Mouse (Mus musculus) natural killer cell, adult 2 months (primary cell): ENCODE data around the gene Ogfod2.

Experiments used
- DNase-seq, 2 experiments: peaks; one replicate each; pipeline ENCODE4 v3.0.0; 2022; ENCODE audit warnings: low spot score in 2 of 2

Gene Ogfod2

DNA sequence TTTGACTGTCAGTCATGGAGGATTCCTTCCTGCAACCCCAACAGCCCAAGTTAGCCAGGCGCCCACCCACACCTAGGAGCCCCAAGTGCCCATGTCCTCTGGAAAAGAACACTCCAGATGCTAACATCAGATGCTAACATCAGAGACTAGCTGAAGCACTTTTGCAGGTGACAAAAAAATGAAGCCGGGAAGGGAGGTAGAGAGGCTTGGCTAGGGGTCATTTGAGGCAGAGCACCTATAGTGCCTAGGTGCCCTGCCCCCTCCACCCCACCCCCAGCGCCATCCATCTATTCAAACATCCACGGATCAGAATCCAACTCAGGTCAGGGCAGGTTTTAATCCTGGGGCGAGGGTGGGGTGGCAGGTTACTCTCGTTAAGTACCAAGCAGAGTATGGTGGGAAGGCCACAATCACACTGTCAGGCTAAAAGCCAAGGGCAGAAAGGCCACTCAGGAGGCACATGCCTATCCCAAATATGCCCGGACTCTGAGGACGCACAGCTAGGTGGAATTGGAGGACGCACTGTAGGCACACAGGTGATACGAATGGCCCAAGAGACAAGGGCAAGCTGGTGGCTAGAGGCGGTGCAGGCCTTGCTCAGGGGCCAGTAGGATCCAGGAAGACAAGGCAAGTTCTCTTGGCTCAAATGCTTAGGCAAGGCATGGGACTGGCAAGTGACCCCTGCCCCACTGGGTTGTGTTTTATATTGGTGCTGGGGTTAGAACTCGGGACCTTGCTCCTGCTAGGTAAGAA lies 18.1 kb upstream of the Ogfod2 start:
- no peak for DNase-seq

DNA sequence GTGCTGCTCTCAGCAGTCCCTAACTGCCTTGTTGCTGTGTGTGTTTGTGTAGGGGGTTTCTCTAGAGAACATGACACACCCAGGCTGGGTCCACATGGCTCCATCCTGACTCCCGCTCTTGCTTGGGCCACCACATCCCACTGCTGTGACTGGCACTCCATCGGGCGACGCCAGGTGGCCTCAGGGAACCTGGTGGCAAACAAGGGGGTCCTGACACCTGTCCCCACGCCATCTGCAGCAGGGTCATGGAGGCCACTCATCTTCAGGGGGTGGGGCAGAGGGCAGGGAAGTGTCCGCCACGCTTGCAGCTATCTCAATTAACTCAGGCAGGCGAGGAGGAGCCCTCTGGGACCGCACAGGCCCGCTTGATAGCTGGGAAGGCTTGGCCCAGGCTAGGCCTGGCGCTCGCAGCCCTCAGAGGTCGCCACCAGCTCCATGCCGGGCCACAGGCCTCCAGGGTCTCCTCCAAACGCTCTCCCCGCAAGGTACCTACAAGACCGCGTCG lies 17.0 kb upstream of the Ogfod2 start:
- DNase-seq = no peak

DNA sequence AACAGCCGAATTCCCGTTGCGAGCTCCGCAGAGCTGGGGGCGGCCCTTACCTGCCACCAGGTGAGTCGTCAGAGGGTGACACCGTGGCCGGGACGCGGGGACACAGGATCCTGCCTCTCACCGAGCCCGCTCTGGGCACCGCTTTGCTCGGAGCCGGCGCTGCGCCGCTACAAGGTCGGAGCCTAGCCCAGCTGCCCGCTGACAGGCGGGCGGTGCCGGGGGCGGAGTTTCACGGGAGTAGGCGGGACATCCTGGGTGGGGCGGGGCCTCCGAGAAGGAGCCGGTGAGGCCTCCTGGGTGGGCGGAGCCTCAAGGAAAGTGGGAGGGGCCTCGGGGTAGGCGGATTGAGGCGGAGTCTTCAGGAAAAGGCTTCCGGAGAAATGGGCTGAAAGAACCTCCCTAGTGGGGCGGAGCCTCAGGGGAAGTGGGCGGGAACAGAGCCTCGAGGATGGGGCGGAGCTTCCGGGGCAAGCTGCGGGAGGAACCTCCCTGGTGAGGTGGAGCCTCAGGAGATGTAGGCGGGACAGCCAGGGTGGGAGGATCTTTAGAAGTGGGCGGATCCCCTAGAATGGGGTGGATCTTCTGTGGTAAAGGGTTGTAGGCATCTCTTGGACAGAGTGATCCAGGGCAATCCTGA lies 16.4 kb upstream of the Ogfod2 start, which contains the start of gene Abcb9:
Gene Abcb9 (minus strand): TSS at position 203 of the 637 bp plus-strand sequence.
- DNase-seq = peak; percentile 99 to 100

DNA sequence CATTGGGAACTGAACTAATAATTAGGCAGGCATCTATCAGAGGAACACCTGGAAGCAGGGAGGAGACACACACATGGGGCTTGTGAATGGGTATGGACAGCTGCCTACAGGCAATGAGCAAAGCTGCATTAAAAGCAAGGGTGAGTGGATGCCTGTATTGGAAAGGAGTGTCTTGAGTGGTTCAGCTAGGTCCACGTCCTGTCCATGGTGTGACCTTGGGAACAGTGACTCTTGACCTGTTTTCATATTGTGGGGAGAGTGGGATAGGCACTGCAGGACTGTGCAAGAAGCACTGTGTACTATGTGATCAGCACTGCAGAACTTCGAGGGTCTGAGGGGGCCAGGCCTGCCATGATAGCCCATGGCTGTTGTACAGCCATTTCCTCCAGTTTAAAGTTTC lies 13.2 kb upstream of the Ogfod2 start:
- no peak for DNase-seq

DNA sequence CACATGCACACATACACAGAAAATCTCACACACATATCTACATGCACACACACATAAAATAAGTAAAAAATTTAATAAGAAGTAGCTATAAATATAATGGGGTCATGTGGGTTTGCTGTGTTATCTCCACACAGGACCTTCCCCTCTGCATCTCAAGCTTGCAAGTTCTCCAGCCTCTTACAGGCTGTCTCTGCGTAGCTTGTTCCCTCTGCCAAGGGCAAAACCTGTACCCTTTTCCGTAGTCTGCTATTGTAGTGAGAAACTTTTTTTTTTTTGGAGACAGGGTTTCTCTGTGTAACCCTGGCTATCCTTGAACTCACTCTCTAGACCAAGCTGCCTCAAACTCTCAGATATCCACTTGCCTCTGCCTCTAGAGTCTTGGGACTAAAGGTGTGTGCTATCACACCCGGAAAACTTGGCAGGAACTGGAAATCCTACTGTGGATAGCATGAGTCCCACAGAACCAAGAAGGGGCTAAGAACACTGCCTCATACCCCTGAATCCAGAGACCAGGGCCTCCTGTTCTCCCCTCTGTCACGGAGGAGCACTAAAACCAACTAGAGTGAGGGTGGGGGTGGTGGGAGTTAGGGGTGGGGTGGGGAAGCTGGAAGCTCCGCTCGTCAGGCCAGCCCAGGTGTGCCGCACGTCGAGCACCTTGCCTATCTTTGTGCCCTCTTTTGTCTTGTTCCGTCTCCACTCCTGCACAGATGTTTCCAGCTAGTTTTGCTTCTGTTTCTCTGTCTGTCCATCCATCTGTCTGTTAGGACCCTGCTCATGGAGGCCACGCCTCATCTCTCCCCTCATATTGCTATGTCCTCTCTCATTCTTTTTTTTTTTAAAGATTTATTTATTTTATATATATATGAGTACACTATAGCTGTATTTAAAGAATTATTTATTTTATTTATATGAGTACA lies 11.7 kb upstream of the Ogfod2 start:
- no peak for DNase-seq

DNA sequence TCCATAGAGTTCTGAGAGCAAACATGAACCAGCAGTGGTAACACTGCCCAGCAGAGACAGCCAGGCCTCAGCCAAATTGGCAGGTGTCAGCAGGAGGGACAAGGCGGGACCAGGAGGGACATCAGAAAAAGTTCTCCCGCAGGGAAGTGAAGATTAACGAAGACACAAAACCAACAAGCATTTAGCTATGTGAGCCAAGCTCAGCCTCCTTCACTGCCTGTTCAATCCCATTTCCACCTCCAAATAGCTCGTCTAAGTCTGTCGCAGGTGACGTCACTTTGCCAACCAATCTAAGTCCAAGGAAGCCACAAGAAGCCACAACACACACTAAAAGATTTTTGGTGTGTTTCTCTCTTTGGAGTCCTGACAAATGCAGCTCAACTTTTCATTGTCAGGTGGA lies 9.8 kb upstream of the Ogfod2 start:
- no peak for DNase-seq

DNA sequence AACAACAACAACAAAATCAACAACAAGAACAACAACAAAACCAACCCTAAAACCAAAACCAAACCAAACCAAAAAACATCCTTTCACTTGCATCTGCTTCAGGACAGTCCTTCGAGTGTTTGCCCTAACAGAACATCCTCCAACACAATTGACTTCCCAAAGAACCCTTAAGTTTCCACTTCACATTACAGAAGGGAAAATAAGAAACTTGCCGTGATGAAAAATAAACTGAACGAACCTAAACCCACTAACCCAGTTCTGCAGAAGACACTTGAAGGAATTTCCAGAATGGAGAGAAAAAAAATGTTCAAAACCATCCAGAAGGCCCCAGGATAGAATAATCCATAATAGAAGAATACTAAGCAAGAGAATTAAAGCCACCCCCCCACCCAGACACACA lies 9.1 kb upstream of the Ogfod2 start:
- DNase-seq = no peak

DNA sequence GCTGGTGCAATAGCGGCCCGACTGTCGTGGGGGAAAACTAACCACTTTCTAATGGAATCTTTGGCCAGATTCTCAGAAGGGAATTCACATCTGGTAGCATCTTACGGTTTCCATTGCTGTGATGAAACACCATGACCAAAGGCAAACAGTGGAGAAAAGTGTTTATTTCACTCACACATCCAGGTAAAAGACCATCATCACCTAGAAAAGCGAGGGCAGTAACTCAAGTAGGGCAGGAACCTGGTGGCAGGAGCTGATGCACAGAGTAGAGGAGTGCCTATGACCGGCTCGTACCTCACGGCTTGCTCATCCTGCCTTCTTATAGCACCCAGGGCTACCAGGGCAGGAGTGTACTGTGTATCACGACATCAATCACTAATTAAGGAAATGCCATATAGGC lies 8.5 kb upstream of the Ogfod2 start:
- no peak for DNase-seq

DNA sequence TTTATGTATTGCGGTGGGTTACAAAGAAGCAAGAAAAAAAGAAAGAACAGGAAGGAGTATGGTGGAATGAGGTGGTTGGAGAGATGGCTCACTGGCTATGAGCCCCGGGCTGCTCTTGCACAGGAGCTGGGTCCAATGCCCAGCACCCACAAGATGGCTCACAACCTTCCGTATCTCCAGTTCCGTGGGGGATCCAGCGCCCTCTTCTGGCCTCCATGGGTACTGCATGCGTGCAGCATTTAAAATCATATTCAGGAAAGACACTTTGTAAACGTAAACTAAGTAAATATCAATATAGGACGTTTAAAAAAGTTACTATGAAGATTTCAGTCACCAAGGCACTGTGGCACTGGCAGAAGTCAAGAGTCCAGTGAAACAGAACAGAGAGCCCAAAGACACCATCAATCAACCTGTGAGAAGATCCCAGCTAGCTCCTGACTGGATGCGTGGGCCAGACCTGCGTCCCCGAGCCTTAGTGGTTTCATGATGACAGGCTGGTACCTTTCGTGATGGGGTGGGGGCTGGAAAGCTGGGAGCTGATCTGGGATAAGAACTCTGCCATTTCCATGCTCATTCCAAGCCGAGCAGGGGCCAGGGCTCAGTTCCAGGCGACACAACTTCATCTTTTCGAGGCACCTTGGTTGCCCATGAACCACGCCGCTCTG lies 888 bp upstream of the Ogfod2 start:
- peak; percentile 55 to 70 for DNase-seq

DNA sequence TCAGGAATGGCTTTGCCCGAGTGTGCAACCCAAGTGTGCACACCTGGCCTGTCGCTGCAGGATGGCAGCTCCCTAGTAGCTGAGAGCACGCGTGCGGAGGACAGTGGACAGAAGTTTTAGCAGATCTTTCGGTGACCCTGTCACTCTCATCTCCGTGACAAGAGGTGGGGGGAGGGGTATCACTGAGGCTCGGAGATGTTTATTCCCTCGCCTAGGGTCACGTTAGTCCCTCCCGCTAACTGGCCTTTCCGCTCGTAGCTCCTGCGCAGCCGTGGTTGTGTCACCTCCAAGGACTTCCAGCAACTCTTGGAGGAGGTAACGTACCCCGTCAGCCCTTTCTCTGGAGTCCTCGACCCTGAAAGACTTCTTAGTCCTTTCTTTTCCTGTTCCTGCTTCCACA lies 434 bp downstream of the Ogfod2 start:
- no peak for DNase-seq

DNA sequence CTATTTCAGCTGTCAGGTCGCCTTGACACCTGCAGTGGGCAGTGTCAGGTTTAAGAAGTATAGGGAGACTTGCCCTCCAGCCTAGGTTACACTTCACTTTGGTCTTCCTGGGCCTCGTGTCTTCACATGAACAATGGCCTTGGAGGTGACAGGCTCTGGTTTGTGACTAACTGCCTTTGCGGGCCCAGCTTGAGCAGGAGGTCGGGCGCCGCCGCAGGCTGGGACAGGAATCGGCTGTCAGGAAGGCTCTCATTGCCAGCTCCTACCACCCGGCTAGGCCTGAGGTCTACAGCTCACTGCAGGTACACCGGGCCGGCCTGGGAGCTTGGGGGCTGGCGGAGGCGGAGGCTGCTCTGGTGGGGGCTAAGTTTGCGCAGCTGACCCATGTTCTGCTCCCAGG lies 933 bp downstream of the Ogfod2 start:
- DNase-seq = peak; percentile 49 to 62

DNA sequence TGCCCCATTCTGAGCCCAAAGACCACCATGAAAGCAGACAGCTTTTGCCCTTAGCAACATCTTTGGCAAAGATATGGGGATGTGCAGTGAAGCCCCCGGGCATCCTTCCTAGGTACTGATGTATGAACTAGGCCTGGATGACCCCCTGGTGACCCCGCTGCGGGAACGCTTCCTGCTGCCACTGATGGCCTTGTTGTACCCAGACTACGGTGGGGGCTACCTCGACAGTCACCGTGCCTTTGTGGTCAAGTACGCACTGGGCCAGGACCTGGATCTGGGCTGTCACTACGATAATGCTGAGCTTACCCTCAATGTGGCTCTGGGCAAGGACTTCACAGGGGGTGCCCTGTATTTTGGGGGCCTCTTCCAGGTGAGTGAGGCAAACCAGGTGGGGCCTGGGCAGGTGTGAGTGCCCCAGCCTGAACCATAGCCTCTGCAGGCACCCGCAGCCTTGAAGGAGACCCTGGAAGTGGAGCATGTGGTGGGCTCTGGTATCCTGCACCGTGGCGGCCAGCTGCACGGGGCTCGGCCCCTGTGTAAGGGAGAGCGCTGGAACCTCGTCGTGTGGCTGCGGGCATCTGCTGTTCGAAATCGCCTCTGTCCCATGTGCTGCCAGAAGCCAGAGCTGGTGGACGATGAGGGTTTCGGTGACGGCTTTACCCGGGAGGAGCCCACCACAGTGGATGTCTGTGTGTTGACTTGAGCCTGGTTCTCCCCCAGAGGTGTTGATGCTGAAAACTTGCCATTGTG lies 2.4 kb downstream of the Ogfod2 start:
- no peak for DNase-seq

DNA sequence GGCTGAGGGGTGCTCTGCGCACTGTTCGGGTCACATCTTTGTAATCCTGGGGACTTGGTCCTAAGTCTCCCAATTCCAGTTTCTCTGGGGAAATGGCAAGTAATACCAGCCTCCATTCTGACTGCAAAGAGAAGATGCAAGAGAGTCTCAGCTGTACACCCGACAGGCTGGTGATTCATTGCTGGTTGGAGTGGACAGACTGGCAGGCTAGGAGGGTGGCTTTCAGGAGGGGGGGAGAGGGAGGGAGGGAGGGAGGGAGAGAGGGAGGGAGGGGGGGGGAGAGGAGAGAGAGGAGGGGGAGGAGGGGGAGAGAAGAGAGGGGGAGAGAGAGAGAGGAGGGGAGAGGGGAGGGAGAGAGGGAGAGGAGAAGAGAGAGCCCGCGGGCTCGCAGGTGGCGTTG lies 3.4 kb downstream of the Ogfod2 start:
- no peak for DNase-seq

DNA sequence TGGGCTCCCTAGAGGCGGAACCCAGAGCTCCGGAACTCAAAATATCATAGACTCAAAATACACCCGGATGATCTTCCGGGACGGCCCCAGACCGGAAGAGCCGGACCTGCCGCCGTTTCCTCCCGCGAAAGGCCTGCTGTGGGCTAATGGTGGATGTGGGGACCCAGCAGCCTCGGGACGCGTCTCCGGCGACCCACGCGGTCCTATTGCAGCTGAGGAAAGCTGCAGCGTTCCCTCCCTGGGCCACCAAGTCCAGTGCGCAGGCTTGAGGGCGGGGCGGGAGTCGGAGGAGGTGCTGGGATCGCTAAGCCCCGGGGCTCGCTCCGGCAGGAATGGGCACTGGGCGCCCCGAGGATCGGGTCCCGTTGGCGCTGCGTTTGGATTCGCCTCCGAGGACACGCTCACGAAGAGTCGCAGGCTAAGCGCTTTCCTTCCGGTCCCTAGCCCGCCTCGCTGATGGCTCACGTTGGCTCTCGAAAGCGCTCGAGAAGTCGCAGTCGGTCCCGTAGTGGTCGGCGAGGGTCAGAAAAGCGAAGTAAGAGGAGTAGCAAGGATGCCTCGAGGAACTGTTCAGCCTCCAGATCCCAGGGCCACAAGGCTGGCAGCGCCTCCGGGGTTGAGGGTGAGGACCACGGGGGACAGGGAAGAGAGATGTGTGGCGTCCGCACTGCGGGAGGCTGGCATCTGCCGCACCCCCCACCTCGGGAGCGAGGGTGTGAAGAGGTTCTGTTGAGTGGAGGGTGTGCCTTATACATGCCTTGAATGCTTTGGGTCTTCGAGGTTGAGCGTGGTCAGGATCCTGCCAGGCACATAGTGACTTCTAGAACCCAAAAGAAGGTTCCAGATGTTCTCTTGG lies 4.1 kb downstream of the Ogfod2 start, which contains the start of gene Arl6ip4:
Gene Arl6ip4 (plus strand): TSS at position 100 of the 856 bp plus-strand sequence.
- DNase-seq = peak; percentile 65 to 74

DNA sequence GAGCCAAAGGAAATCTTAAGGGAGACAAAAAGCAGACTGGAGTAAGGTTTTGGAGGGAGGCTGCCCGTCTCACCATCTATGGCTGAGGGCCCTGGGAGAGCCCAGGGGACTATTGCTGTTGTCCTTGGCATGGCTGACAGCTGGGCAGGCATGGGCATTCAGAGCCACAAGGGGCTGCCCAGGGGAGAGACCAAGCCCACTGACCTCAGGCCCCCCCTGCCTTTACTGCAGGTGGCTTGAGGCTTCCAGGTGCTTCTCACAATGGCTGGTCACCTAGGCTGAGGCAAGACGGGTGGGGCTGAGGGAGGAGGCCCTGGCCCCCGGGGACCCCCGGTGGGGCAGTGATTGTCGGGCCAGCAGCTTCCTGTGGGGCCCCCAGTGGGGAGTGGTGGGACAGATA lies 7.1 kb downstream of the Ogfod2 start:
- no peak for DNase-seq

DNA sequence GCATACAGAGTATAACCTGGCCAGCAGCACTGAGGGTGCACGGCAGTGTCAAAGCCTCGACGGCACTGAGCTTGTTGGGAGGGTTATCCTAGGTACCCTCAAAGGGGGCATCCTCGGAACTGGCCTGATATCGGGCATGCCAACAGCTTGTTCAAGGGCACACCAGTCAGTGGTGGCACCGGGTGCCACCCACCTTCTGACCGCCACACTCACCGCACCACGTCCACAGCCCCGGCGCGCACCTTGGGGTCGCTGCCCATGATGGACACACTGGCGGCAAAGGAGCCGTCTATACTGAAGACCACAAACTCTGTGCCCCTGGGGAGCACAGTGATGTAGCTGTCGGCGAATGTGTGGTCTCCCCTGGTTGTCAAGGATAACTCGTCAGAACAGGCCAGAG lies 10.3 kb downstream of the Ogfod2 start:
- DNase-seq = no peak

DNA sequence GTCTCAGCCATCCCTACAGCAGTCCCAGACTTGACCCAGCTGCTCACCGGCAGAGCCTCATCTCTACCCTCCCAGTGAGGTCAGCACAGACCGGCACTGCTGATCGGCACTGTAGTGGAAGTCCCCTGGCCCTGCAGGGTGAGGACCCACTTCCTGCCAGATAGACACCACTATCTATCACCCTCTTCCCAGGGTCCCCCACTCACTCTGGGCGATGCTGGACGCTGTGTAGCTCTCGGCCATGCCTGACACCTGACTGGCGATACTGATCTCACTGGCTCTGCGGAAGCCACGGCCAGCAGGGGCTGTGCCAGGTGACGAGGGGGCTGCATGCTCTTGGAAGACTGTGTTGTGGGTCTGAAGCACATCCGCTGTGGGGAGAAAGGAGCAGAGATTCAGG lies 13.0 kb downstream of the Ogfod2 start:
- DNase-seq = no peak

DNA sequence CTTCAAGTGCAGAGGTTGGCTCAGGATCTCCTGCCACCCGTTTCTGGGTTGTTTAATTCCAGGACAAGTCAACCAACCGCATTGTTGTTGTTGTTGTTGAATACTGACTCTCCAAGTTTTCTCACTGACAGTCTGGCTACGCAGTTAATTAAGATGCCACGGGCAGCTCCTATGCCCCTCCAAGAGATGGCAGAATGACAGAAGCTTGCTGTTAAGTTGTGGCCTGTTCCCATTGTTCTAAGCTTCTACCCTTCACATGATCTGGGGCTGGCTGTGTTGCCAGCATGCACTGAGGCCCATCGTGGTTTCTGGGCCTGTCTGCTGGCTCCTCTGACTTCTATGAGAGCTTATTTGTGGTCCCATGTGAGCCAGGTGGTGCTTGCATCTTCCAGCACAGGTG lies 22.2 kb downstream of the Ogfod2 start:
- DNase-seq = no peak

DNA sequence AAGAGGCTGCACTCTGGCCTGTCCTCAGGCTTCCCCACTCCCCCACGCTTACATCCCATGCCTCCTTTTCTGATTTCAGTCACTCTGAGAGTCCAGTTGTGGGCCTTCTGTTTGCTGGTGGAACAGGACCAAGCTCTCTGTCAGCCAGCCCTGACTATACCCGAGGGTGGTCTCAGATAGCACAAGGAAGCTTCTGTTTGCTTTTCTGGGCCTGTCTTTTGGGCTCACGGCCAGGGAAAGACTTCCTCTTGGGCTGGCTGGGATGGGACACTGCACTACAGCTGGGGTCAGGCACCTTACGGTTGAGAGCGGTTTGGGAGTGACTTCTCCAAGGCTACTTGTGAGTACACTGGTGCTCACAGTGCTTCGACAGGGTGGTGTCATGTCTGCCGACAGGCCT lies 26.0 kb downstream of the Ogfod2 start:
- no peak for DNase-seq

DNA sequence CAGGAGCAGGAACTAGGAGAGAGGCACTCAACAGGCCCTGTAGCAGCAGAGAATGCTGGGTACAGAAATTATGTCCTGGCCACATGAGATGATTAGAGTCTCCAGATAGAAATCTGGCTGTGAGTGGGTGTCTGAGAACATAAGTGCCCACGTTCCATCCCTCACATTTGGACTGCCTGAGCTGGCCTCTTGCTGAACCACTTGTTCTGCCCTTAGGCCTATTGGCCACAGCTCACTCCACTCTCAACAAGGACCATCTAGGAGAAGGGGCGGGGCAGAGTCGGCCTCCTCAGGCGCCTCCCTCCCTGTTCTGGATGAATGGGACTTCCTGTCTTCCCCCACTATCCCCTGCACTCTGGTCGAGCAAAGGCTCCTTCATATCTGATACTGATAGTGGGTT lies 36.9 kb downstream of the Ogfod2 start:
- DNase-seq = no peak
